17 mouse cellular contexts compared by ENCODE assay signal in genomic region chr7:133748753-133749152, GRCm38 (mm10). TPM values are rescaled to one million over a fixed set of nuclear protein-coding genes. Genes with fewer than 3 reads are reported as not detected.
DNase-seq lines count a peak whose midpoint lies in the region; ATAC-seq and TF ChIP-seq lines count a peak whose summit lies in the region.
"Had no signal": no experiment of that assay in that cellular context is flagged by ENCODE, and none has a peak within 500 bp of the region (broad histone marks: within the 10 kb centered on the region; RNA-seq: fewer than 3 reads in every experiment).

No protein-coding gene starts in this region.

- H3K4me2 ChIP-seq in forebrain, embryonic 15.5 days (replicated peaks): no peak overlapping the region
- H3K4me2 ChIP-seq in forebrain, embryonic 16.5 days (ENCODE audit: low read length): no peak overlapping the region
- H3K4me2 ChIP-seq in heart, embryonic 15.5 days: no peak overlapping the region
- H3K4me2 ChIP-seq: liver, embryonic 11.5 days; lung, embryonic 15.5 days had no signal

- H3K9ac ChIP-seq in forebrain, embryonic 15.5 days (replicated peaks): no peak overlapping the region
- H3K9ac ChIP-seq in forebrain, embryonic 16.5 days (replicated peaks; ENCODE audit: low read depth, low read length): no peak overlapping the region
- H3K9ac ChIP-seq in heart, embryonic 15.5 days: 0 out of 2 replicates have a peak overlapping the region, but pooled peaks have one; percentile 14
- H3K9ac ChIP-seq: lung, embryonic 15.5 days had no signal

- TF ChIP-seq CTCF in testis, adult 2 months (IDR thresholded peaks at IDR 0.05; ENCODE audit: control insufficient read depth, insufficient read depth, insufficient replicate concordance, low read depth, low read length): no peak
- TF ChIP-seq CTCF in lung, adult 2 months (IDR thresholded peaks at IDR 0.05; ENCODE audit: insufficient read depth, low read length): no peak

- peak overlapping the region; percentile 19; the same call in 1 of the 2 replicates for H3K27ac ChIP-seq in forebrain, embryonic 15.5 days (replicated peaks)
- no peak overlapping the region for H3K27ac ChIP-seq in forebrain, embryonic 16.5 days (ENCODE audit: low read length)
- H3K27ac ChIP-seq in heart, embryonic 15.5 days: peak overlapping the region; percentile 77
- H3K27ac ChIP-seq in testis, adult 2 months (ENCODE audit: control insufficient read depth, insufficient read depth, low read depth, low read length): peak overlapping the region; percentile 39; the same call in 1 of the 2 replicates
- H3K27ac ChIP-seq: forebrain, embryonic 10.5 days; kidney, postnatal 0 days; lung, embryonic 15.5 days had no signal

- H3K27me3 ChIP-seq in forebrain, embryonic 15.5 days: no peaks in the 10 kb centered on the region
- H3K27me3 ChIP-seq in forebrain, embryonic 16.5 days (replicated peaks; ENCODE audit: control insufficient read depth, insufficient read depth, low read length): no peaks in the 10 kb centered on the region
- no peaks in the 10 kb centered on the region for H3K27me3 ChIP-seq in heart, embryonic 15.5 days
- no peaks in the 10 kb centered on the region for H3K27me3 ChIP-seq in testis, adult 2 months (ENCODE audit: control insufficient read depth, insufficient read depth, low read length)
- H3K27me3 ChIP-seq: lung, embryonic 15.5 days had no signal

- H3K4me3 ChIP-seq in forebrain, embryonic 15.5 days: no peak overlapping the region
- H3K4me3 ChIP-seq in forebrain, embryonic 16.5 days (replicated peaks; ENCODE audit: low read length): no peak overlapping the region
- H3K4me3 ChIP-seq in heart, embryonic 15.5 days: no peak overlapping the region
- no peak overlapping the region for H3K4me3 ChIP-seq in testis, adult 2 months (ENCODE audit: control insufficient read depth, low read depth, low read length)
- H3K4me3 ChIP-seq in lung, adult 2 months (replicated peaks; ENCODE audit: extremely low read depth, low read depth, low read length): no peak overlapping the region
- H3K4me3 ChIP-seq: forebrain, embryonic 10.5 days; lung, embryonic 15.5 days had no signal

- 86% methylated on average over 14 of the region's 14 CpGs for WGBS in forebrain, embryonic 15.5 days
- 86% methylated on average over 14 of the region's 14 CpGs for WGBS in forebrain, embryonic 16.5 days
- 59% methylated on average over 14 of the region's 14 CpGs for WGBS in heart, embryonic 15.5 days
- WGBS in lung, adult 2 months: 90% methylated on average over 14 of the region's 14 CpGs

- ATAC-seq in forebrain, embryonic 15.5 days (replicated peaks): no peak
- ATAC-seq in forebrain, embryonic 16.5 days: no peak
- ATAC-seq in heart, embryonic 15.5 days (replicated peaks; ENCODE audit: insufficient number of reproducible peaks, insufficient read depth, low FRiP score, low read depth): no peak

- no peaks in the 10 kb centered on the region for H3K9me3 ChIP-seq in forebrain, embryonic 15.5 days
- no peaks in the 10 kb centered on the region for H3K9me3 ChIP-seq in forebrain, embryonic 16.5 days (ENCODE audit: control insufficient read depth, low read length)
- H3K9me3 ChIP-seq in heart, embryonic 15.5 days (replicated peaks): no peaks in the 10 kb centered on the region
- H3K9me3 ChIP-seq: forebrain, embryonic 10.5 days; lung, embryonic 15.5 days had no signal

- no peak for TF ChIP-seq POLR2A in testis, adult 2 months (IDR thresholded peaks at IDR 0.05; ENCODE audit: control insufficient read depth, low read depth, low read length)
- no peak for TF ChIP-seq POLR2A in lung, adult 2 months (IDR thresholded peaks at IDR 0.05; ENCODE audit: borderline replicate concordance, extremely low read depth, low read depth, low read length)

- H3K36me3 ChIP-seq in forebrain, embryonic 15.5 days: peaks cover 4% of the 10 kb centered on the region; the same call in 1 of the 2 replicates
- peaks cover 3% of the 10 kb centered on the region; the same call in 1 of the 2 replicates for H3K36me3 ChIP-seq in forebrain, embryonic 16.5 days (ENCODE audit: control insufficient read depth, insufficient read depth)
- H3K36me3 ChIP-seq in heart, embryonic 15.5 days: no peaks in the 10 kb centered on the region
- H3K36me3 ChIP-seq in testis, adult 2 months (ENCODE audit: control insufficient read depth, insufficient read depth, low read length): no peaks in the 10 kb centered on the region
- H3K36me3 ChIP-seq: lung, embryonic 15.5 days had no signal

- H3K4me1 ChIP-seq in forebrain, embryonic 15.5 days: peaks cover 20% of the 10 kb centered on the region
- peaks cover 11% of the 10 kb centered on the region for H3K4me1 ChIP-seq in forebrain, embryonic 16.5 days (replicated peaks; ENCODE audit: control insufficient read depth, insufficient read depth, low read length)
- H3K4me1 ChIP-seq in heart, embryonic 15.5 days (replicated peaks): peaks cover 62% of the 10 kb centered on the region
- H3K4me1 ChIP-seq in testis, adult 2 months (ENCODE audit: control insufficient read depth, insufficient read depth, low read length): peaks cover 13% of the 10 kb centered on the region
- H3K4me1 ChIP-seq in lung, adult 2 months (ENCODE audit: control insufficient read depth, insufficient read depth, low read length): no peaks in the 10 kb centered on the region

- intact Hi-C loops in heart, postnatal 14 days (cut with DNase I): no loop called here

- no peak for DNase-seq in heart, postnatal 14 days
- DNase-seq in testis, postnatal 14 days (ENCODE audit: low spot score): no peak
- no peak for DNase-seq in adrenal gland, adult 8-10 months
- DNase-seq in lung, adult 2 months: no peak
- DNase-seq: midbrain, embryonic 14.5 days; right cerebral cortex, adult 18-20 months; thymus, adult 18-20 months had no signal

RNA-seq across cellular contexts. Expression of gene Fank1, which starts 27.9 kb away (rescaled TPM):
- 4.0 TPM in 2 replicates for polyA plus RNA-seq in forebrain, embryonic 15.5 days (2015; fragmentation: Nextera tagmentation; extraction: Ambion mirVana)
- 3.0 and 3.3 TPM in 2 replicates for polyA plus RNA-seq in forebrain, embryonic 16.5 days (2015; fragmentation: Nextera tagmentation; extraction: Ambion mirVana)
- 0.18 and 0.19 TPM in 2 replicates for polyA plus RNA-seq in heart, embryonic 15.5 days (2015; fragmentation: Nextera tagmentation; extraction: Ambion mirVana)
- total RNA-seq in heart, postnatal 14 days (2021): under 1 TPM in 1 of 2 experiments, not detected in 1; 0.50 TPM
- 202 and 217 TPM in 2 replicates for polyA plus RNA-seq in testis, adult 2 months (2012; rRNA removed)
- 1 to 10 TPM in 1 of 4 experiments, under 1 TPM in 2, not detected in 1; 0.20 to 1.0 (median 0.42) TPM for total RNA-seq in adrenal gland, adult 8-10 months (2022)
- 1.0 and 3.3 TPM in 2 replicates for polyA plus RNA-seq in lung, adult 2 months (2012; rRNA removed)
- total RNA-seq: granulocyte monocyte progenitor cell, adult 5-6 weeks; megakaryocyte progenitor cell, adult 5-6 weeks had no signal
- polyA plus RNA-seq: liver, embryonic 11.5 days had no signal

RNA-seq across cellular contexts. Expression of gene Dhx32, which starts 33.8 kb away (rescaled TPM):
- 50.3 and 53.0 TPM in 2 replicates for polyA plus RNA-seq in forebrain, embryonic 15.5 days (2015; fragmentation: Nextera tagmentation; extraction: Ambion mirVana)
- 50.8 and 51.0 TPM in 2 replicates for polyA plus RNA-seq in forebrain, embryonic 16.5 days (2015; fragmentation: Nextera tagmentation; extraction: Ambion mirVana)
- 30.4 and 31.3 TPM in 2 replicates for polyA plus RNA-seq in heart, embryonic 15.5 days (2015; fragmentation: Nextera tagmentation; extraction: Ambion mirVana)
- 10 to 100 TPM; 32.3 to 33.7 TPM for total RNA-seq in heart, postnatal 14 days (2021)
- polyA plus RNA-seq in testis, adult 2 months (2012; rRNA removed): 29.5 and 32.9 TPM in 2 replicates
- total RNA-seq in adrenal gland, adult 8-10 months (2022): 10 to 100 TPM; 57.3 to 62.8 (median 61.1) TPM
- polyA plus RNA-seq in lung, adult 2 months (2012; rRNA removed): 14.2 and 22.2 TPM in 2 replicates

RNA-seq across cellular contexts. Expression of gene Uros, which starts 38.9 kb away (rescaled TPM):
- 52.9 and 55.3 TPM in 2 replicates for polyA plus RNA-seq in forebrain, embryonic 15.5 days (2015; fragmentation: Nextera tagmentation; extraction: Ambion mirVana)
- 51.5 and 57.6 TPM in 2 replicates for polyA plus RNA-seq in forebrain, embryonic 16.5 days (2015; fragmentation: Nextera tagmentation; extraction: Ambion mirVana)
- 27.9 and 31.1 TPM in 2 replicates for polyA plus RNA-seq in heart, embryonic 15.5 days (2015; fragmentation: Nextera tagmentation; extraction: Ambion mirVana)
- 10 to 100 TPM; 17.3 to 21.7 TPM for total RNA-seq in heart, postnatal 14 days (2021)
- 8.8 and 10.8 TPM in 2 replicates for polyA plus RNA-seq in testis, adult 2 months (2012; rRNA removed)
- total RNA-seq in adrenal gland, adult 8-10 months (2022): 10 to 100 TPM; 14.2 to 21.1 (median 16.7) TPM
- polyA plus RNA-seq in lung, adult 2 months (2012; rRNA removed): 9.0 and 10.4 TPM in 2 replicates

RNA-seq across cellular contexts. Expression of gene Bccip, which starts 39.6 kb away (rescaled TPM):
- 115 and 117 TPM in 2 replicates for polyA plus RNA-seq in forebrain, embryonic 15.5 days (2015; fragmentation: Nextera tagmentation; extraction: Ambion mirVana)
- polyA plus RNA-seq in forebrain, embryonic 16.5 days (2015; fragmentation: Nextera tagmentation; extraction: Ambion mirVana): 110 and 115 TPM in 2 replicates
- 82.7 and 84.2 TPM in 2 replicates for polyA plus RNA-seq in heart, embryonic 15.5 days (2015; fragmentation: Nextera tagmentation; extraction: Ambion mirVana)
- total RNA-seq in heart, postnatal 14 days (2021): 10 to 100 TPM; 48.9 to 50.7 TPM
- polyA plus RNA-seq in testis, adult 2 months (2012; rRNA removed): 13.7 and 14.0 TPM in 2 replicates
- 10 to 100 TPM; 52.5 to 78.0 (median 65.2) TPM for total RNA-seq in adrenal gland, adult 8-10 months (2022)
- polyA plus RNA-seq in lung, adult 2 months (2012; rRNA removed): 13.1 and 24.7 TPM in 2 replicates

Comparison
In these comparisons a context has a peak if more than half of its experiments do, and no peak if none do; other contexts are left out.
1. RNA of gene Fank1, which starts 27.9 kb away (polyA plus RNA-seq): 202 to 217 TPM in testis, adult 2 months; 4.0 TPM in forebrain, embryonic 15.5 days, 1.0 to 3.3 TPM in lung, adult 2 months, 3.0 to 3.3 TPM in forebrain, embryonic 16.5 days and 0.18 to 0.19 TPM in heart, embryonic 15.5 days; every median in the first group is over 10 times any median in the second.